ENCODE assay signal across 19 mouse cellular contexts in genomic region chr2:38992452-38992851, GRCm38 (mm10). TPM values are rescaled to one million over a fixed set of nuclear protein-coding genes. Genes with fewer than 3 reads are reported as not detected.
DNase-seq lines count a peak whose midpoint lies in the region; ATAC-seq and TF ChIP-seq lines count a peak whose summit lies in the region.
"Had no signal": no experiment of that assay in that cellular context is flagged by ENCODE, and none has a peak within 500 bp of the region (broad histone marks: within the 10 kb centered on the region; RNA-seq: fewer than 3 reads in every experiment).

No protein-coding gene starts in this region.

- no peaks in the 10 kb centered on the region for H3K27me3 ChIP-seq in intestine, embryonic 15.5 days (replicated peaks)
- no peaks in the 10 kb centered on the region for H3K27me3 ChIP-seq in stomach, postnatal 0 days (ENCODE audit: control insufficient read depth, insufficient read depth, low read length)
- H3K27me3 ChIP-seq: forebrain, embryonic 15.5 days; heart, embryonic 13.5 days had no signal

- no peak overlapping the region; the same call in 1 of the 2 replicates for H3K4me2 ChIP-seq in intestine, embryonic 15.5 days (replicated peaks)
- no peak overlapping the region for H3K4me2 ChIP-seq in stomach, postnatal 0 days (replicated peaks; ENCODE audit: low read depth)
- H3K4me2 ChIP-seq: embryonic facial prominence, embryonic 15.5 days; forebrain, embryonic 15.5 days; heart, embryonic 13.5 days; neural tube, embryonic 13.5 days had no signal

- H3K4me1 ChIP-seq in intestine, embryonic 15.5 days (replicated peaks): 0 out of 2 replicates have a peak, but pooled peaks cover 2% of the 10 kb centered on the region
- H3K4me1 ChIP-seq in stomach, postnatal 0 days (replicated peaks; ENCODE audit: control insufficient read depth, insufficient read depth): no peaks in the 10 kb centered on the region

- WGBS in intestine, embryonic 15.5 days: 25% methylated on average over 4 of the region's 4 CpGs
- 33% methylated on average over 4 of the region's 4 CpGs for WGBS in stomach, postnatal 0 days

- no peak overlapping the region for H3K4me3 ChIP-seq in intestine, embryonic 15.5 days (replicated peaks)
- no peak overlapping the region for H3K4me3 ChIP-seq in stomach, postnatal 0 days (ENCODE audit: low read depth, low read length)
- H3K4me3 ChIP-seq: embryonic facial prominence, embryonic 15.5 days; forebrain, embryonic 15.5 days; heart, embryonic 13.5 days; megakaryocyte, embryonic 14.5 days; neural tube, embryonic 13.5 days had no signal

- no peak overlapping the region for H3K27ac ChIP-seq in intestine, embryonic 15.5 days
- no peak overlapping the region for H3K27ac ChIP-seq in stomach, postnatal 0 days (replicated peaks)
- H3K27ac ChIP-seq: embryonic facial prominence, embryonic 15.5 days; forebrain, embryonic 15.5 days; heart, embryonic 13.5 days; neural tube, embryonic 13.5 days had no signal

- no peaks in the 10 kb centered on the region for H3K9me3 ChIP-seq in intestine, embryonic 15.5 days
- H3K9me3 ChIP-seq in stomach, postnatal 0 days (ENCODE audit: control insufficient read depth, low read length): no peaks in the 10 kb centered on the region
- H3K9me3 ChIP-seq: embryonic facial prominence, embryonic 15.5 days; forebrain, embryonic 15.5 days; heart, embryonic 13.5 days; megakaryocyte, embryonic 14.5 days; neural tube, embryonic 13.5 days had no signal

- no peak for TF ChIP-seq EP300 in stomach, postnatal 0 days (optimal IDR thresholded peaks at IDR 0.05)

- DNase-seq in kidney, adult 9 months: peak; percentile 35
- DNase-seq in kidney, adult 8-10 months: no peak
- DNase-seq in testis, postnatal 10 days (ENCODE audit: low spot score): peak; percentile 65
- DNase-seq in testis, postnatal 14 days (ENCODE audit: low spot score): no peak
- DNase-seq in stomach, postnatal 0 days (ENCODE audit: low spot score): peak; percentile 39
- no peak for DNase-seq in heart, adult 11 months
- DNase-seq in retina, embryonic 14.5 days (ENCODE audit: low spot score): no peak
- DNase-seq: cerebellum, adult 9-10 months; gastrocnemius, postnatal 14 days; retina, postnatal 1 day; thymus, postnatal 4 days had no signal

- peak; percentile 73 for ATAC-seq in intestine, embryonic 15.5 days
- ATAC-seq in stomach, postnatal 0 days (ENCODE audit: low FRiP score, low TSS enrichment): 0 out of 2 replicates have a peak, but pooled peaks have one; percentile 3
- ATAC-seq: CD4-positive, CD25-positive, alpha-beta regulatory T cell, adult 4 months; forebrain, embryonic 15.5 days; inflammation-experienced regulatory T-cells, adult 6 months had no signal

- H3K36me3 ChIP-seq in intestine, embryonic 15.5 days: no peaks in the 10 kb centered on the region
- no peaks in the 10 kb centered on the region for H3K36me3 ChIP-seq in stomach, postnatal 0 days (ENCODE audit: control insufficient read depth, insufficient read depth, low read length)
- H3K36me3 ChIP-seq: embryonic facial prominence, embryonic 15.5 days; forebrain, embryonic 15.5 days; heart, embryonic 13.5 days; neural tube, embryonic 13.5 days had no signal

- no peak overlapping the region for H3K9ac ChIP-seq in intestine, embryonic 15.5 days
- H3K9ac ChIP-seq in stomach, postnatal 0 days (ENCODE audit: low read length): no peak overlapping the region
- H3K9ac ChIP-seq: embryonic facial prominence, embryonic 15.5 days; forebrain, embryonic 15.5 days; heart, embryonic 13.5 days; neural tube, embryonic 13.5 days had no signal

- TF ChIP-seq CTCF in stomach, postnatal 0 days (IDR thresholded peaks at IDR 0.05; ENCODE audit: low read depth): no peak

RNA-seq across cellular contexts. Expression of gene Wdr38, which starts 4.8 kb away (rescaled TPM):
- polyA plus RNA-seq in intestine, embryonic 15.5 days (2015; fragmentation: Nextera tagmentation; extraction: Ambion mirVana): 1.3 and 1.4 TPM in 2 replicates
- 0.81 and 1.1 TPM in 2 replicates for polyA plus RNA-seq in stomach, postnatal 0 days (2015; fragmentation: Nextera tagmentation; extraction: Ambion mirVana)

RNA-seq across cellular contexts. Expression of gene Arpc5l, which starts 12.7 kb away (rescaled TPM):
- 107 and 111 TPM in 2 replicates for polyA plus RNA-seq in intestine, embryonic 15.5 days (2015; fragmentation: Nextera tagmentation; extraction: Ambion mirVana)
- 136 and 142 TPM in 2 replicates for polyA plus RNA-seq in stomach, postnatal 0 days (2015; fragmentation: Nextera tagmentation; extraction: Ambion mirVana)

RNA-seq across cellular contexts. Expression of gene Rpl35, which starts 13.0 kb away (rescaled TPM):
- polyA plus RNA-seq in intestine, embryonic 15.5 days (2015; fragmentation: Nextera tagmentation; extraction: Ambion mirVana): 888 and 1,051 TPM in 2 replicates
- 956 and 1,016 TPM in 2 replicates for polyA plus RNA-seq in stomach, postnatal 0 days (2015; fragmentation: Nextera tagmentation; extraction: Ambion mirVana)

Comparison
In these comparisons a context has a peak if more than half of its experiments do, and no peak if none do; other contexts are left out.
1. DNase-seq: peak in kidney, adult 9 months (single experiment), testis, postnatal 10 days (single experiment) and stomach, postnatal 0 days (single experiment); none in kidney, adult 8-10 months (0 of 2), testis, postnatal 14 days (single experiment), heart, adult 11 months (single experiment) and retina, embryonic 14.5 days (single experiment).